Mouse (Mus musculus): Measurements from ENCODE around the gene Ptov1.
A peak's percentile ranks its signal among the peaks of the same experiment; 100 is the strongest.
"Not testable (repeated sequence)": the region's sequence is repeated elsewhere in the genome, so short reads cannot be mapped to it uniquely, and the experiment has no call there.

Gene Ptov1

DNA sequence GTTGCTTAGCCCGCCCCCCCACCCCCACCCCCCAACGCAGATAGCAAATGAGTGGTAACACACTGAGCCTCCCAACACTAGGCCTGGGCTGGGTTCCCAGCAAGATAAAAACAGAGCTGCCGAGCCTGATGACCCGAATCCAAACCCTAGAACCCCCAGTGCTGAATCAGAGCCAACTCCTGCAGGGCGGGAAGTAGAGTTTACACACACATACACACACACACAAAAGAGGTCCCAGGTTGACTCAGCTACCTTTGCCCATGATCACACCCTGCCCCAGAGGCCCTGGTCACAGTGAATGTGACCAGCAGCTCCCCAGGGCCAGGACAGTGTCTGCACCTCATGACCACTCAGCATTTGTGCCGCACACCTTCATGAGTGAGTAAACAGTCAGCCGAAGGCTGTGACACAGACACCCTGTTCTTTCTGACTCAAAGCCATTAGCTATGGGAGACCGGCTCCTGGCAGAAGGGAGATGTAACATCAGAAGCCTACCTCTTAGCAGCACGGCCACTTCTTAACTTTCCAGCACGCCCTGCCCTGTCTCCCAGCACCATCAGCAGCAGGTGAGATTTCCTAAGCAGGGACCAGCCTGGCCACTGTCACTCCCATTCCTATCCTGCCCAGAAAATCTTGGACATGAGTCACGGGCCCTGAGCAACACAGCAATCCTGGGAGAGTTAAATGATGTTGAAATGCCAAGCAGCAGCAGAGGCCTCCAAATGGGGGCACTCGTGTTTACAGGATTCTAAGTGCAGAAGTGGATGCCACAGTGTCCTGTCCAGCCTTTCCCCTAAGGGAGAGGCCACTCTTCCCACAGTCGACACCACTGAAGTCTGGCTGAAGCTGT, 18.9 kb upstream of the Ptov1 start:
- DNase-seq, result no peak

DNA sequence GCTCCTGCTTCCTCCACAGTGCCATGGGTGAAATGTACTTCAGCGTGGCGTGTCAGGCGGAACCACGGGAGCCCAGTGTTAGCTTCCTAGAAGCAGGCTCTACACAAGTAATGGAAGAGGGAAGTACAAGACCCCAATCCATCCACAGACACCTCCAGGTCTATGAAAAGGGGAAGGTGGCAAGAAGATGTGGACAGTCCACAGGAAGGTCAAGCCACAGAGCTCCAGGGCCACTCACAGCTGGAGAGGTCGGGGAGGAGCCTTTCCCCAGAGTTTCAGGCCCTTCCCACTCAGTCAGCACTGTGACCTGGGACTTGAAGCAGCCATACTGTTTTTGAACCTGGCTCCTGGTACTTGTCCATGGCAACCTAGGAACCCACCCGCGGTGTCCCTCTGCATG, 17.4 kb upstream of the Ptov1 start:
- DNase-seq, result no peak

DNA sequence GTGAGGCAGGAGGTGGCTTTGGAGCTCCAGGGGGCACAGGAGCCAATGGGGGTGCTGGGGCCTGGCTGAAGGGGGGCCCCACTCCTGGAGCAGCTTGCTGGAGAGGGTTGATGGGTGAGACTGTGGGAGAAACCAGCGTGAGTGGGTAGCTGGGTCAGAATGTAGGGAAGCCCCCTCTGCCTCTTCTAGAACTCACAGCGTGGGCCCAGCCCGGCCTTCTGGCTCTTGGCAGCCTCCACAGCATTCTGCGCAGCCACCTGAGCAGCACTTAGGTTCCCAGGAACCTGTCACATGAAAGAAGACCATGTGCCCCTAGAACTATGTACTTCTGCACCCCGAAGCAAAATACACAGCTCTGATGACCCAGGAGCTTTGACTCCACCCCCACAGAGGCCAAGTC, 15.0 kb upstream of the Ptov1 start:
- DNase-seq, result no peak

DNA sequence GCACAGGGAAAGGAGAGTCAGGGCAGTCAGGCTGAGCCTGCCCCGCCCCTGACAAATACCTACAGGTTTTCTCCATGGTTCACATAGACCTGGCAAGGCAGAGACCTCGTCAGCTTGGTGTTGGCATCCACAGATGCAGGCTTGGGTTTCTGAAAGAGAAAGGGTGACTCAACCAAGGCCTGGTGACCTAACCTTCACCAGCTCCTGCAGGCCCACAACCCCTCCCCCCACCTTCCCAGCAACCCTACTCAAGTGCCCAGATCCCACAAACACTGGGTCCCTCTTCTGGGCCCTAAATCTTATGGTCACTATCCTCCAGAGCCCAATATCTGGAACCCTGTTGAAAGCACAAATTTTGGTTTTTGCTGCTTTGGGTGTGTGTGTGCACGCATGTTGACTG, 13.4 kb upstream of the Ptov1 start:
- no peak for DNase-seq

DNA sequence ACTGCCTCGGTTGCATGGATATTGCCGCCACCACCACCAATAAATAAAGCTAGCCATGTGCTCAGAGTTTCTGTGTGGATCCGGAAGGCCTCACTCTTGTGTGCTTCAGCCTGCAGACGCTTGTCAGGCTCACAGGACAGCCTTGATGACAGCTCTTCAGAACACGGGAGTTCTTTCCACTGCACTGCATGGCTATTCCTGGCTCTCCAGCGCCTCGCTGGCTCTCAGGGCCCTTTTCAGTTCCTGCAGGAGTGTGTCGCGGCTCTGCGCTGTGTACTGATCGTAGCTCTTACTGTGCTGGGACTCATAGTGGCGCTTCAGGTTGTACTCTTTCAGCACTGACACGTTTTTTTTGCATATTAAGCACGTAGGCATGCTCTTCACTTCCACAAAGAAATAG, 8.2 kb upstream of the Ptov1 start:
- no peak for DNase-seq

DNA sequence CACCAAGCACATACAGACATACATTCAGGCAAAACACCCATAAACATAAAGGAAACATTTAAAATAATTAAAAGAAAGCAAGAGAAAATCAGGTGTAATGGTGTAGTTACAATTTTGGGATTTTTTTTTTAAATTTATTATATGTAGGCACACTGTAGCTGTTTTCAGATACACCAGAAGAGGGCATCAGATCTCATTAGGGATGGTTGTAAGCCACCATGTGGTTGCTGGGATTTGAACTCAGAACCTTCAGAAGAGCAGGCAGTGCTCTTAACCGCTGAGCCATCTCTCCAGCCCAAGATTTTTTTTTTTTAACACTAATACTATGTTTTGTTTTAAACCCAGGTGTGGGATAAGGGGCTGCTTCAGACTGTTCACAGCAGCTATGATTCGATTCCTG, 2.2 kb upstream of the Ptov1 start:
- not testable (repeated sequence) for DNase-seq

DNA sequence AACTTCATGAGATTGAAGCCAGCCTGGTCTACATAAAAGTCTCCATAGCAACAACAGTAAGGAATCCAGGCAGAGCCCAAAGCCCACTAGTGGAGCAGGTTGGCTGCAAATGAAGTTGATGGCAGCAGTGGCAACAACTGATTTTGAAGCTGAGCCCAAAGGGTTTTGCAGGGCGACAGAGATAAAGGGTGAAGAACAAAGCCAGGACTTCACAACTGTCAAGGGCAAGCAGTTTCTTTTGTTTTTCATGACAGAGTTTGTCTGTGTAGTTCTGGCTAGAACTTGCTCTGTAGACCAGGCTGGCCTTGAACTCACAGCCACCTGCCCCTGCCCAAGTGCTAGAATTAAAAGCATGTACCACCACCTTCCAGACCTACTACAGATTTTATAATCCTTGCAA, 1.6 kb upstream of the Ptov1 start:
- DNase-seq, result no peak

DNA sequence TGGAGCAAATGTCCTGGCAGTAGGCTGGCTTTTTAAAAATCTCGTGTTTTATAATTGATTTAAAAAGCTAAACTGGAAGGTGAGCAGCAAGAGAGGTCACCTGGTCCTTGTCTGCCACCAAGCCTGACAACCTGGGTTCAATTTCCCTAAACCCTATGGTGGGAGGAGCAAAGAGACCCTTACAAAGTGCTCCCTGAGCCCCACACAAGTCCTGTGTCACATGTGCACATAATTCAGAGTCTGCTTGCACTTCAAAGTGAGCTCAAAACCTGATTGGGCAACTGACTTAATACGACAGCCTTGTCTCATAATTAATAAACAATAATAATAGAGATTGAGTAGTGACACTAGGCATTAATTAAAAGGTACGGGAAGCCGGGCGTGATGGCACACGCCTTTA, 1.0 kb upstream of the Ptov1 start:
- no peak for DNase-seq

DNA sequence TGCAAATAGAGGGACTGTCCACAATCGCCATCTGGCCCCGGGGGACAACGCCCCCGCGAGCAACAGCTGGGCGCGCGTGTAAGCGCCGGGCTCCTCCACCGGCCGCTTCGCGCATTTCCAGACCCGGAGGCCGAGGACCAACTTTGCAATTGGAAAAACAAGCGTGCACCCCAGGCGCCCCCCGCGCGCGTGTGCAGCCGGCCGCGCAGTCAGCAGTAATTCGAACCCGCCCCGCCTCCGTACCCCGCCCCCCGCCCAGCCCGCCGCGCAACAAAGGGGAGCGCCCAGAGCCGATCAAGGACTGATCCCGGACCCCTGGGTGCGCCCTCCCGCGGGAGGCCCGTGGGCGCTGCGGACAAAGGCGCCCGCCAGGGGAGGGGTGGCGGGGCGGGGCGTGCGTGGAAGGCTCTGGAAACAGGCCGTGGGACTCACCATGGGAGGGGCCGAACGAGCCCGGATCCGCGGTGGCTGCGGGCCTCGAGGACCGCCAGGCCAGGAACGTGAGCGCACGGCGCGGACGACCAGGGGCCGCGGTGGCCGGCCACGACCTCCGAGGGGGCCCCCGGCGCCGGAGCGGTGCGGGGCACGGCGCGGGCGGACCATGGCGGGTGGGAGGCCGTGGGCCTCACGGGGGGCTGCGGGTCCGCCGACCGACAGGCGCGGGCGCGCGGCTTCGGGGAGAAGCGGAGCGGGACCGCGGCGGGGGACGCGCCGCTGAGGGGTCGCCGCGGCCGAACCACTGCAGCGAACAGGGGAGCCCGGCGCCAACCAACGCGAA, 480 bp downstream of the Ptov1 start:
- DNase-seq, result peak; percentile 70 to 87

DNA sequence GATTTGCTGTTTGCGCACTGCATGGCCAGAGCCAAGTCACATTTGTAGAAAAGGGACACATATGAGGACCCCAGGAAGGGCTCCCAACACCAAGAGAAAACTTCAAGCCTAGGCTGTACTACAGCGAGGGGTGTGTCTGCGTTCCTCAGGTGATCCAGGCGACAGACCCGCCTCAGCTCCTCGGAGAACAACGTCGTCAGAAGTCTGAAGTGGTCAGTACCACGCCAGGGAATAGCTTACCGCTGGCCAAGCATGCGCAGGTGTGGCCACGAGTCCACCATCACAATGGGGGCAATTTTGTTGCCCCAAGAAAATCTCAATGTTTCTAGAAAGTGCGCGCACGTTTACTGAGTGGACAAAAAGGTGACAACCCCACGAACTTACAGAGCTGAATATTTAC, 1.1 kb downstream of the Ptov1 start:
- DNase-seq, result peak; percentile 40 to 69

DNA sequence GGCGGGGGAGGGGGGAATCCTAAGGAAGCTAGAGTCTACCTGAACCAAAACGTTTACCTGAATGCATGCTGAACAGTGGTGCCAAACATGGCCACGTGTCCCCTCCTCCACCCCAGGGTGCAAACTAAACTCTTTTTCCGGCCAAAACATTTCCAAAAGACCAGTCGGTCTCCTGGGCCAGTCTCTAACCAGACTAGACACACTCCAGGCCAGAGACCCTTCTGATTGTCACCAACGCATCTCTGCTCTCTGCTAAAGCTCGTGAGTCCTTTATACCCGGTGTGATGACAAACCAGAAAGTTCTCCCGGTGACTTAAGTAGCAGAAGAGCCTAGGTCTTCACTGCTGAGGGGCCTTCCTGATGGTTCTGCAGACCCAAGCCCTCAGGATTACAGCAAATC, 1.8 kb downstream of the Ptov1 start:
- peak in 1 of 2 experiments; percentile 35 for DNase-seq

DNA sequence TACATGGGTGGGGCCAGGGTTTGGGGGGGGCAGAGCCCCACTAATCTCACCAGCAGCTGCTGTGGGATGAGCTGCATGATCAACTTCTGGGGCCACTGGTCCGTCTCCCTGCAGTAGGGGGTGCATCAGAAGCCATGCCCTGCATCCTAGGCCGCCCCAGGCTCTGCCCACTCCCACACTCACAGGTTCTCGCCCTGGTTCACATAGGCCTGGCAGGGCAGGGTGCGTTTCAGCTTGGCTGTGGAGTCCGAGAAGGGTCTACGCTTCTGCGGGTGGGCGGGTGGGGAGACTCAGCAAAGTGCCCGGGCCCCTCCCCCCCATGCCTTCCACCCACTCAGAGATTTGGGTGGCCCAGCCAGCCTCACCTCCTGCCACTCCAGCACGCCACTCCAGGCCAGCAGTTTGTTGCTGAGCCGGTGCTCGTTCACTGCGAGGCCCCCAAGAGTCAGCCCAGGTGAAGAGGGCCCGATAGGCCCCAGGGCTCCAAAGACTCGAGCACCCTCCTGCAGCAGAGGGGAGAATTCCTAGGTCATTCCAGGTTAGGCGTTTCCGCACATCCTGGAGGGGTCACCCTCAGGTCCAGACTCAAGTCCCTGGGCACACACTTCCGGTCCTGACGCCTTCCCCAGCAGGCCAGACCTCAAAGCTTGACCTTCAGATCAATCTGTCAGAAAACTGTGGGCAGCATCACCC, 2.4 kb downstream of the Ptov1 start:
- peak in 1 of 2 experiments; percentile 66 for DNase-seq

DNA sequence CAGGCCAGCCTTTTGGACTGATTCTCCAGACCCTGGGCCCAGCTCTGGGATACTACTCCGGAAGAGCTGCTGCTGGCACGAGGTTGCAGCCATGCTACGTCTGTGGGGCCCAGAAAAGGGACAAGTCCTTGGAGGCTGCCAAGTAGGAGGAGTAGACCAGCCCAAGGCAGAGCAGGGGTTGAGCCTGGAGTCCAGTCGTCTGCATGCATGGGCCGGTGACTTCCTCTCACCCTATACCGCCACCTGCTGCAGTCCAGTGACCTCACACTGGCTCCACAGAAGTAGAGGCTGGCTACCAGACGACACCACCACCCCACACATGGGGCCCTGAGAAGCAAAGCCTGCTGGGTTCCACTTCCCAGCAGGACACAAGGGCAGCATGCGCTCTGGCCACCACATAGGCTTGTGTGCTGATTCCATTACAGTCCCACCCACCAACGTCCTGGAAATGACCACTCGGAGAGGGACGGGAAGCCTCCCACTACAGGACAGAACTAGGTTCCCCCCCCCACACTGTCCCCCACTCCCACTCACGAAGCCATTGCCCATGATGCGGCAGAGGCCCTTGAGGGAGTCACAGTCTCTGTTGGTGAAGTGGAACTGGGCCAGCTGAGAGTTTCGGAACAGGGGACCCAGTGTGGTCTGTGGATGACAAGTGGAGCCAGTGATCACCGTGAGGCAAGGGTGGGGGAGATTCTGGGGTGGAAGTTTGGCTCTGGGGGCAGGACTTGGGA, 3.1 kb downstream of the Ptov1 start:
- peak; percentile 60 to 89 for DNase-seq

DNA sequence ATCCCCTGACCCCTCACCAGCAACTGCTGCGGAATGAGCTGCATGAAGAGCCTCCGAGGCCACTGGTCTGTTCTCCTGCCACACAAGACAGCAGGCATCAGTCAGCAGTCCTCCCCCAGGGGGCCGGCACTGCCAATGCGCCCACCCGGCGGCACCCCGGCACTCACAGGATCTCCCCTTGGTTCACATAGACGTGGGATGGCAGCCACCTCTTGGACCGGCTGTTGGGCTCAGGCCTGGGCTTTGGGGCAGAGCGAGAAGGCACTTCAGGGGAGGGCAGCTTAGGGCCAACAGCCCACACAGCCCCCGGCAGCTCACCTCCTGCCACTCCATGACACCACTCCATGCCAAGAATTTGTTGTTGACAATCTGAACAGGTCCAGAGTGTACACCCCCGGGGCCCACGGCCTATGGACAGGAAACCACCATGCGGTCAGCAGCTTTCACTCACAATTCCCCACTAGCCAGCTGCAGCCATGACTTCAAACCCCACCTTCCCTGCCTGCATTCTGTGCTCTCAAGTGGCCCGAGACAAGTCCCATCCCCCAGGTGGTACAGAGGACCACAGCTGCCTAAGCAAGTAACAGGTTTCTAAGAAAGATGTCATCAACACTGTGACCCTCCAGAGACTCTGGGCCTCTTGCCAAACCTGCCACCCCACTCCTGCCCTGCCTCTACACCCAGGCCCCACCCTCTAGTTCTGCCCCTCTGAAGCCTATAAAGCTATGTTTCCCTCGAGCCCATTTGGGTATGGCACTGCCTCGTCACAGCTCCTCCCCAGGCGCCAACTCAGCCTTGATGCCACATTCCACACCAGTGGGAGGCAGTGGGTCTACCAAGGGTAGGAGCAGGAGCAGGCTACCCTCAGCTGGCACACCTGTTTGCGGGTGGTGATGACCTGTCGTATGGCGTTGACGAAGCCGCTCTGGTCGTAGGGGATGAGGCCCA, 4.7 kb downstream of the Ptov1 start:
- DNase-seq, result peak in 1 of 2 experiments; percentile 48

DNA sequence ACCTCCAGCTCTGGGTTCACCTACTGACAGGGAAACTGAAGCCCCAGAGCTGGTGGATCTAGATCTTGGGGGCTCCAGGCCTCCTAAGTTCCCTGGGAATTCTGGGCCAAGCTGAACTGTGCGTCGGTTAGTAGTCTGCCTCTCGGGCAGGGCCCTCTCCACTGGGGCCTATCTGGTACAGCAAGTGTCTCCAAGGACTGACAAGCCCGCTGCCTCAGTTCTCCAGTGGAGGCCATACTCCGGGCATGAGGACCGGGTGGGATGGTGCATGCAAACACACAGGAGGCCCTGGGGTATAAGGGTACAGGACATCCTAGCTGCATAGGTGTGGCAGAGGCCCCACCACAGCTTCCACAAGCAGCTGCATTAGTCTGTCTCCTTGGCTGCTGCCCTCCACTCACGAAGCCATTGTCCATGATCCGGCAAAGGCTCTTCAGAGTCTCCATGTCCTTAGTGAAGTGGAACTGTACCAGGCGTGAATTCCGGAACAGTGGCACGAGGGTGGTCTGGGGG, 5.5 kb downstream of the Ptov1 start:
- DNase-seq, result peak in 1 of 2 experiments; percentile 33

DNA sequence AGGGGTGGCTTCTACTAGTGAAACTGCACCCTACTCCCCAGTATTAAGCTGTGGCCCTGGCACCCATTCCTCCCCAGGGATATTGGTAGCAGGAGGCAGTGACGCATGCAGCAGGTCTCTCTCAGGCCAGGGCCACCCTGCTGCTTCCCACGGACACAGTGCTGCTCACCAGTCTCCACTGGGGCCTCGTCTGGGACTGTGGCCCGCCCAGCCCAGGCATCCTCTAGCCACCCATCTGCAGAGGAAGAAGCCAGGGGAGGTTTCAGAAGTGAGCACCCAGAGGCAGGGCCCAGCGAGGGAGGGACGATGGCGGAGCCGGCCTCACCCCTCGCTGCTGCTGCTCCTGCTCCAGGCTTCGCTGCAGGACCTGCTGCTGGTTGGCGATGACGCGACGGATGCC, 6.4 kb downstream of the Ptov1 start:
- no peak for DNase-seq

DNA sequence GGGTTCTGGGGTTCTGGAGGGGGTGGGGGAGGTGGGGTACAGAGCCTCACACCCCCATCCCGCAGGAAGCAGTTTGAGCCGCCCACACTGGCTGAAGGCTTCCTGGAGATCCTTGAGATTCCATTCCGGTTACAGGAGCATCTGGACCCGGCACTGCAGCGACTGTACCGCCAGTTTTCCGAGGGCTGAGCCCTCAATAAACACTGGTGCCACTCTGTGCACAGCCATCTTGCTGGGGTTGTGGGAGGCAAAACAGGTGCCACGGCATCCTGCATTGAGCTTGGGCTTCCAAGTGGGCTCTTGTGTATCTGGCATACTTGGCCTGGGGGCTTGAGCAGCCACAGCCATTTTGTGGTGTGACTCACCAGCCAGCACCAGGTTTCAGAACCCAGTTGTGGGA, 7.2 kb downstream of the Ptov1 start:
- DNase-seq, result no peak

DNA sequence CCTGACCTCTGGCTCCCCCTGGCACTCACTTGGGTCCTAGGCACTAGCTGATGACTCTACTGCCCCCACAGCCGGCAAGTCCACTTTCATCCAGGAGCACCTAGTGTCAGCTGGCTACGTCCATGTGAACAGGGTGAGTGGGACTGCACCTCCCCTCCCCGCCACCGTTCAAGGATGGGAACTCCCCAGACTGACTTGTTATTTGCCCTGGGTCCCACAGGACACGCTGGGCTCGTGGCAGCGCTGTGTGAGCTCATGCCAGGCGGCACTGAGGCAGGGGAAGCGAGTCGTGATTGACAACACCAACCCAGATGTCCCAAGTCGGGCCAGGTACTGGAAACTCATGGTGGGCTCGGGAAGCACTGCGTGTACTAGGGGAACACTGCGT, 8.2 kb downstream of the Ptov1 start:
- DNase-seq, result no peak

DNA sequence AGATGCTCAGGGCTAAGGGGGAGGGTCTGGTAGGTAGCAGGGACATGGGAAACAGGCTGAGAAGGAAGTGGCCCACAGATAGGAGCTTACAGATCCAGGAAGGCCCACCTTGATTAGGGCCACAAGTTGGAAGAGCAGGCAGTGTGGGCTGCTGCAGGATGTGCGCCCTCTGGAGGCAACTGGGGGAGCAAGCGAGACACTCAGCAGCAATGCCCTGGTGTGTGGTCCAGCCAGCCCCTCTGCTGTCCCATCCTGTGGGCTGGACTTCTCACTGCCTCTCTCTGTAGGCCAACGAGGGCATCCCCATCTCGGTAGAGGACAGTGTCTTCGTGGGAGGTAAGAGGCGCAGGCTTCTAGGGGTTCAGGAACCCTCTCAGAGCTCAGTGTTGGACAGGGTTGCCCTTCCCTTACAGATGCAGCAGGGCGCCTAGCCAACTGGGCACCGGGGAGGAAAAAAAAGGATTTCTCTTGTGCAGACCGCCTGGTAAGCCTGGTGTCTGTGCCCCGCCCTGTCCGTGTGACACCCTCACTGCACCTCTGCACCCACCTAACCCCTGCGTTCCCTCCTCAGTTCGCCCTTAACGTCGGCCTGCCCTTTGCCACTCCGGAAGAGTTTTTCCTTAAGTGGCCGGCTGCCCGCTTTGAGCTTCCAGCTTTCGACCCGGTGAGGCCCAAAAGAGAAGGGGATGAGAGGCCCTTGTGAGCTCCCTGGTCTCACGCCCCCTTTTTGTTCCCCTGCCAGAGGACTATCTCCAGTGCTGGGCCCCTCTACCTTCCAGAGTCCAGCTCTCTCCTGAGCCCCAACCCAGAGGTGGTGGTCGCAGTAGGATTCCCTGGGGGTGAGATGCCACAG, 8.8 kb downstream of the Ptov1 start:
- peak; percentile 71 to 79 for DNase-seq

DNA sequence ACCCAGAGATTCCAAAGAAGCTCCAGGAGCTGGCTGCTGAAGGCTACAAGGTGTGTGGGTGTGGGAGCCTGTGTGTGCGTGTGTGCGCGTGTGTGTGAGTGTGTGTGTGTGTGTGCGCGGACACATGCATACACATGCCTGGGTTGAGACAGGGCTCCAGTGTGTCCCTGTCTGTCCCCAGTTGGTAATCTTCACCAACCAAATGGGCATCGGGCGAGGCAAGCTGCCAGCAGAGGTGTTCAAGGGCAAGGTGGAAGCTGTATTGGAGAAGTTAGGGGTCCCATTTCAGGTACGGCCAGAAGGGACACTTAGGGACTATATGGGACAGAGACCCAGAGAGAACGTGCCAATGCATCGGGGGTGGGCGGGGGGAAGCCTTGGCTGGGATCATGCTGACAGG, 9.7 kb downstream of the Ptov1 start:
- DNase-seq, result no peak
